Mouse (Mus musculus) forebrain, embryonic 10.5 days (tissue): ENCODE results near the gene Cask. TPM values are rescaled to one million over a fixed set of nuclear protein-coding genes. Genes with fewer than 3 reads are reported as not detected.
"Not testable (repeated sequence)": the region's sequence is repeated elsewhere in the genome, so short reads cannot be mapped to it uniquely, and the experiment has no call there.

Source experiments
- DNase-seq: peaks from one replicate; pipeline ENCODE4 v3.0.0-alpha.2; 2017; ENCODE audit warnings: low spot score; ENCODE audit errors: extremely low spot score
- H3K27ac ChIP-seq: fragments of 300-500 bp; sonication (generic); 2 replicates; pipeline ENCODE4 v1.5.1; 2016; ENCODE audit warnings: mild to moderate bottlenecking
- H3K27me3 ChIP-seq: fragments of 300-500 bp; sonication (generic); 2 replicates; pipeline ENCODE4 v1.6.1; 2016; ENCODE audit warnings: mild to moderate bottlenecking; ENCODE audit not compliant: poor library complexity, severe bottlenecking
- H3K36me3 ChIP-seq: fragments of 300-500 bp; sonication (generic); replicated peaks from 2 replicates; pipeline ENCODE4 v1.6.1; 2016; ENCODE audit warnings: mild to moderate bottlenecking, moderate library complexity
- H3K4me1 ChIP-seq: fragments of 300-500 bp; sonication (generic); 2 replicates; pipeline ENCODE4 v1.6.1; 2016
- H3K4me3 ChIP-seq: fragments of 300-500 bp; sonication (generic); 2 replicates; pipeline ENCODE4 v1.5.1; 2016; ENCODE audit warnings: mild to moderate bottlenecking, moderate library complexity
- H3K9me3 ChIP-seq: fragments of 300-500 bp; sonication (generic); 2 replicates; pipeline ENCODE4 v1.6.1; 2016; ENCODE audit warnings: mild to moderate bottlenecking, moderate library complexity
- WGBS: fragments of 180-500 bp; shearing (Covaris S2); methylation state at CpG from one replicate; pipeline ENCODE4 v1.1.7; 2016; 5-methylcytosine and 5-hydroxymethylcytosine counted together
- polyA plus RNA-seq: library from polyadenylated mRNA; unstranded; fragments of >200 nt; fragmentation: Nextera tagmentation; extraction: Ambion mirVana; gene quantifications from 2 replicates; pipeline ENCODE4 v1.2.1, GENCODE M21; 2016

Cask gene
- polyA plus RNA-seq, 1 experiment from 2014 or later: 12.3 TPM

DNA sequence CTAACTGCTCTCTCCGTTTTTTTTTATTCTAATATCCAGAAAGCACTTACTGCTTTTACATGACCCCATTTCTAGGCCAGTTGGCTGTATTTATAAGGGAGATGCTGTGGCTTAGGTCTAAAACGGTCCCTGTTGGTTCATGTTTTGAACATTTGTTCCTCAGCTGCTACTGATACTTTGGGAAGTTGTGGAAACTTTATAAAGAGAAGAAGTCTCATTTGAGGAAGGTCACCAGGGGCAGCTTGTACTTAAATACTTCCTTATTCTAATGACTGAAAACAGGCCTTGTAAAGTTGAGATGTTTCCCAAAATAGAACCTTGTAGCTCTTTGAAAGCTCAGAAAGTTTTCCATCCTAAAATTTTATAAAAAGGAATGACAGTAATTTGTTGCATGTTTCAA is 52.4 kb downstream of the Cask start:
- Histone ChIP-seq H3K9me3 (no peaks in the 10 kb centered on the region), H3K27ac (no peak overlapping the region), H3K36me3 (no peaks in the 10 kb centered on the region), H3K4me3 (no peak overlapping the region), H3K27me3 (no peaks in the 10 kb centered on the region), H3K4me1 (no peaks in the 10 kb centered on the region)
- DNase-seq: no peak
- 79% methylated on average over 2 of the region's 2 CpGs for WGBS

DNA sequence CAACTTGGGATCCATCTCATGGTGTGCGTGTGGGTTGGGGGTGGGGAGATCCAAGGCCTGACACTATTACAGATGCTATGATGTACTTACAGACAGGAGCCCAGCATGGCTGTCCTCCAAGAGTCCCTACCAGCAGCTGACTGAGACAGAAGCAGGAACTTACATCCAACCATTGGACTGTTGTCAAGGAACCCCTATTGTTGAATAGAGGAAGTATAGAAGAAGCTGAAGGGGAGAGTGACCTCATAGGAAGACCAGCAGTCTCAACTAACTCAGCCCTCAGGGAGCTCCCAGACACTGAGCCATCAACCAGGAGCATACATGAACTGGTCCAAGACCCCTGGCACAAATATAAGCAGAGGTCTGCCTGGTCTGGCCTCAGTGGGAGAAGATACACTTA is 85.5 kb downstream of the Cask start:
- Histone ChIP-seq H3K9me3 (no peaks in the 10 kb centered on the region), H3K27me3 (no peaks in the 10 kb centered on the region), H3K4me3 (no peak overlapping the region), H3K4me1 (no peaks in the 10 kb centered on the region), H3K36me3 (no peaks in the 10 kb centered on the region), H3K27ac (no peak overlapping the region)
- DNase-seq: no peak
- WGBS: 97% methylated on average over 1 of the region's 1 CpGs

DNA sequence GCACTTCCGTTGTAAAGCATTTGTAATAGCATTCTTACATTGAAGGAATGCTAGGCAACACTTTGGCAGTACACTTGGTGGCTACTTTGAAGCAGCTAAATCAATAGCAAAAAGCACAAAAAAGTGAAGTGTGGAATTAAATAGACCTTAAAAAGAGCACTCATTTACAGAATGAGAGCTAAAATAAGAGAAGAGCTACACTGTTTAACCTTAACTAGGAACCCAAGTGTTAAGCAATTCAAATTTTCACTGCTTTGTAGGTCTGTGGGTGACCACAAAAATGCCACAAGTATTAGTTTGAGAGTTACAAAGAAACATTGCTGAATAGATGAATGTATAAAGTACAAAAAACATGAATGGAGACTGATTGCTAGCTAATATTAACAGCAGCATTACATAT is 86.1 kb downstream of the Cask start:
- 95% methylated on average over 1 of the region's 1 CpGs for WGBS
- Histone ChIP-seq H3K27ac (no peak overlapping the region), H3K36me3 (no peaks in the 10 kb centered on the region), H3K4me1 (no peaks in the 10 kb centered on the region), H3K4me3 (no peak overlapping the region), H3K27me3 (no peaks in the 10 kb centered on the region), H3K9me3 (no peaks in the 10 kb centered on the region)
- no peak for DNase-seq

DNA sequence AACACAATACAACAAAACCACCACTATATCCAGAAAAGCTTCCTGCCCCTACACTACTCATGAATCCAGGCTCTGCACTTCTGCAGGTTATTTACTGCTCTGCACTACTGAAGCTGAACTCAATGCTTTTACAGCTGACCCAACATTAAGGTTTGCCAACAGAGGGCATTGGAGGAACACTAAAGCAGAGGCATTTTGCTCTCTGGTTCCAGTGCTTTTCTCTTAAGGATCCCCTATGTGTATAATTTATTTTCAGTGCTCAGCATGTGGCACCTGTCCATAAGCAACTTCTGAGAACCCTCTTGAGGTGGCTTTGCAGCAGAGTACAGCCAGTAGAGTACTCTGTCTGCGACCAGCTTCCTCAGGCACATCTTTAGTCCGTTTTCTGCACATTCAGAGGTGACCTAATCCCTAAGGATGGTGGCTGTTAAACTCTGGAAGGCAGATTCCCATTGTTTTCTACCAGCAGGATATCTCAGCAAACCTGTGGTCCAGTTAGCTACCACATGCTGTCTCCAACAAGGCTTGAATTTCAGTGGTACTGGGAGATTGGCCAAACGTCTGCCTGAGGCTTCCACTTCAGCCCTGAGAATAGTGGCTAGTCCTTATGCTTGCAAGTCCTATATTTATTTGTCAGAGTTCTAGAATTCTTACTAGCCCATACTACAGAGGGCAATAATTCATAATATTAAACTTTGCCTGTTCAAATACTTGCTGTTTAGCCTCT is 93.7 kb downstream of the Cask start:
- Histone ChIP-seq H3K4me3 (no peak overlapping the region), H3K27me3 (no peaks in the 10 kb centered on the region), H3K27ac (no peak overlapping the region), H3K4me1 (no peaks in the 10 kb centered on the region), H3K9me3 (no peaks in the 10 kb centered on the region), H3K36me3 (no peaks in the 10 kb centered on the region)
- no peak for DNase-seq
- 25% methylated on average over 3 of the region's 3 CpGs for WGBS

DNA sequence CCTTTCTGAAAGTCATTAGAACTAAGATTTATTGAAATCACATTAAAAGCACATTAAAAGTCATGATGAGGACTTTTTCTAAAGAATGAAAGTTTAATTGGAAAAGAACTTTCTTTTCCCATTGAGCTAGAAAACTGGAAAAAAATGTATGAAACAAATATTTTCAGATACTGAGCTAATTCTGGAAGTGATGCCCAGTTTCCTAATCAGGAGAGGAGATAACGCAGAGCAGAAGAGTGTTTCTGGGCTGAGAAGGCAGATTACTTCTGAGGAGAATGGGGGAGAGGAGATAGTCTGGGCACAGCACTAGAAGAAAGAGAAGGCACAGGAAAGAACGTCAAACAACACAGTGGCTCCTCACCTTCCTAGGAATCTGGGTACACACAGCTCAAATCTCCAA is 110.1 kb downstream of the Cask start:
- WGBS: 73% methylated on average over 2 of the region's 2 CpGs
- Histone ChIP-seq H3K27me3 (no peaks in the 10 kb centered on the region), H3K27ac (no peak overlapping the region)

DNA sequence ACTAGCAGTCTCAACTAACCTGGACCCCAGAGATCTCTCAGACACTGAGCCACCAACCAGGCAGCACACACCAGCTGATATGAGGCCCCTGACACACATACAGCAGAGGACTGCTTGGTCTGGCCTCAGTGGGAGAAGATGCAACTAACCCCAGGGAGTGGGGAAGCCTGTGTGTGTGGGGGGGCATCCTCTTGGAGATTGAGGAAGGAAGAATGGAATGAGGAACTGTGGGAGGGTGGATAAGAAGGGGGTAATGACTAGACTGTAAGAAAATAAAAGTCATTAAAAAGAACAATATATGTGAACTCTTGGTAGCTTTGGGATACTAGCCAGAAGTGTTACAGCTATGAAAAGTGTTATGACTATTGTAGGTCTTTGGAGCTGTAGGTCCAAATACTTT is 120.4 kb downstream of the Cask start:
- not testable (repeated sequence) for H3K4me1 ChIP-seq

More for the DNA sequence above, 110.1 kb downstream of the Cask start:
- Histone ChIP-seq H3K36me3 (no peaks in the 10 kb centered on the region), H3K9me3 (no peaks in the 10 kb centered on the region), H3K4me3 (no peak overlapping the region), H3K4me1 (no peaks in the 10 kb centered on the region; the same call in 1 of the 2 replicates)
- DNase-seq: no peak

DNA sequence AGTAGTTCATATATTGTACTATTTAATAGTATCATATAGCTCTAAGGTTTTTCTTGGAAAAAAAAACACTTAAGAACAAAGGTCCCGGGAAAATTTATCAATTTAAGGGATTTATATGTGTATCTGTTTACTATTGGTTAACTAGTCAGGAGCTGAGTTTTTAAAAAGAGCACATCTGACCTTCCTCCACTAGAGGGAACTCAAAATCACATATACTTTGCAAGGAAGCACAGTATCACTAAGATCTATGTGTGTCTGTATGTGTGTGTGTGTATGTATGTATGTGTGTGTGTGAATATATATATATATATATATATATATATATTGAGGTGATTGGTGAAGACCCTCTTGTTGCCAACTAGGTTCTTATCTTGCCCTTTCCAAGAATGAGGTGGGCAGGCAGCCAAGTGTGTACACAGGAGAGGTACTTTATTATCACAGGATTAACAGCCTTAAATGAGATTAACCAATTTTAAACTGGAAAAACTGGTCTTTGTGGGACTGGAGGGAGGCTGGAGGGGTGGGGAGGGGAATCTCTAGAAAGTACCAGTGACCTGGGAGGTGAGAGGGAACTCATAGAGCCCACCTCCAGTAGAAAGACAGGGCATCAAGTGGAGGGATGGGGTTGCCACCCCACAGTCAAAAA is 121.2 kb downstream of the Cask start:
- Histone ChIP-seq H3K36me3 (no peaks in the 10 kb centered on the region), H3K27me3 (no peaks in the 10 kb centered on the region), H3K9me3 (no peaks in the 10 kb centered on the region), H3K4me1 (no peaks in the 10 kb centered on the region), H3K27ac (no peak overlapping the region), H3K4me3 (no peak overlapping the region)
- 81% methylated on average over 1 of the region's 1 CpGs for WGBS
- DNase-seq: no peak

More for the DNA sequence above, 120.4 kb downstream of the Cask start:
- H3K4me3 ChIP-seq, H3K36me3 ChIP-seq, H3K27me3 ChIP-seq, DNase-seq, H3K27ac ChIP-seq, H3K9me3 ChIP-seq: not testable (repeated sequence)

DNA sequence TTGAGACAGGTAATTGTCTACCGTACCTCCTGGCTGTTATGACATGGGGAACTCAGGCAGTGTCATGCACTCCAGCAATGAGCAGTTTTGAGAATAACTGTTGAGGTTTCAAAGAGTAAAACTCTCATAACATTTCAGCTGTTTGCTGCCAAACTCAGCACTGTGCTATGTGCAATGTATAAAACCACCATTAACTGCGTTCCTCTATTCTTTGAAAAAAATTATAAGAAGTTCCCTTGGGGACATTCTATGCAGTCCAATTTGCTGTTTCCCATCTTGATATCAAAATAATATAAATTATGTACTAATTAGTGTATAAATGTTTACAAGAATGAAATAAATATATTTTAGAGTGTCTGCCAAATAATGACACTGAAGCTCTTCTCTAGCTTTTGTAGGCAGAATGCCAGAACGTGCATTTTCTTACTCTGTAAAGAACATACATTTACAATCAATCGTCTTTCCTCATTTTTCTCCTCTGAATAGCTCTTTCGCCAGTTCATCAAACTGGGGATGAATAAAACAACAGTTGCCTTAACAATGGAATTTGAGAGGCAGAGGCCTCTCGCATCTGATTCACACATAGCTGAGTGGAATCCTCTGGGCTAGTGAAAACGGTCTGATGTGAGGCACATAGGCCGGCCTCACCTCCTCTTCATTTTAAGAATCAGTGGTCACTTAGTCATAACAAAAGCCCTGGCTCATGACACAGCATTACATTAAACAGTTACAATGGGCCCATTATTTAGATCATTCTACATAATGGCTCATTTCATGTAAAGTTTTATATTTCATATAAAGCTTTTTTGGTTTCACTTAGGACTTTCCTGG is 125.4 kb downstream of the Cask start:
- Histone ChIP-seq H3K4me1 (no peaks in the 10 kb centered on the region), H3K9me3 (no peaks in the 10 kb centered on the region), H3K36me3 (no peaks in the 10 kb centered on the region), H3K27me3 (no peaks in the 10 kb centered on the region), H3K4me3 (no peak overlapping the region), H3K27ac (no peak overlapping the region)
- DNase-seq: no peak
- 85% methylated on average over 8 of the region's 8 CpGs for WGBS

DNA sequence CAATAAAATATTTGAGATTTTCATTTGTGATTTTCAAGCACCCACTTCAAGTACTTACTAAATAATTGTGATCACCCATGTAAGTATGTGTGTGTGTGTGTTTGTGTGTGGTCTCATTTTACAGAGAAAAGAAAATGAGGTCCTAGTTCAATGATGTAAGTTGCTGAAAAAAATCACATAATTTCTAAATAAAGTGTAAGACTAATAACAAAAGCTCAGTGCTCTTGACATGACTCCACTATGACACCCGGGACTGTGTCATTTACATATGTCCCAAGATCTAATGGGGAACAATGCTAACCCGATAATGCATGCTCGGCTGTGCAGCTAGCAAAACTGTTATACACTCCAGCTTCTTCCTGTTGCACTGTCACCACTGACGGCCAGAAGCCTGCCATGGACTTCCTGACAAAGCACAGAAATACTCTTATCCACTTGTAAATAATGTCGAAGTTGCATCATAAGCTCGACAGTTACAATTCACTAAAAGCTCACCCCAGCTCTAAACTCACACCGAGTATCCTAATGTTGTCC is 130.8 kb downstream of the Cask start:
- Histone ChIP-seq H3K27me3 (no peaks in the 10 kb centered on the region), H3K9me3 (no peaks in the 10 kb centered on the region), H3K4me1 (no peaks in the 10 kb centered on the region), H3K4me3 (no peak overlapping the region), H3K27ac (no peak overlapping the region), H3K36me3 (no peaks in the 10 kb centered on the region)
- WGBS: 84% methylated on average over 7 of the region's 7 CpGs
- no peak for DNase-seq

DNA sequence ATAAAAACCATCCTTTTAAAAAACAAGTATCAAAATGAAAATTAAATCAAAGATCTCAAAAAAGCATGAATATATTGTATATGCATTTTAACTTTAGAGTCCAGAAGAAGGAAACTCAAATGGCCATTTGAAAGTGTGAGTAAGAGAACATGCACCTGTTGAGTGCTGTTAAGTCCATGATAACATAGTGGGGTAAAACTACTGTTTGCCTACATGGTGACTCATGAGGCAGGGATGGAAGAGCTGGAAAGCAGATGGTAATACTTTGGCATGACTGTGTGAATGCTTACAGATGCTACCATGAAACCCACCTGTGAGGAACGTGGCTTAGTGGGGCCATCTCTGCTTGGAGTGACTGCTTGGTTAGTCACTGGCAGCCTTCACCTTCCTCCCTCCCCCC is 132.9 kb downstream of the Cask start:
- peaks cover 1% of the 10 kb centered on the region; the same call in 1 of the 2 replicates for H3K36me3 ChIP-seq
- no peaks in the 10 kb centered on the region for H3K27me3 ChIP-seq
- no peak overlapping the region for H3K4me3 ChIP-seq
- no peaks in the 10 kb centered on the region for H3K9me3 ChIP-seq
- no peak for DNase-seq
- no peaks in the 10 kb centered on the region for H3K4me1 ChIP-seq
- no peak overlapping the region for H3K27ac ChIP-seq
- 69% methylated on average over 1 of the region's 1 CpGs for whole genome bisulfite sequencing

DNA sequence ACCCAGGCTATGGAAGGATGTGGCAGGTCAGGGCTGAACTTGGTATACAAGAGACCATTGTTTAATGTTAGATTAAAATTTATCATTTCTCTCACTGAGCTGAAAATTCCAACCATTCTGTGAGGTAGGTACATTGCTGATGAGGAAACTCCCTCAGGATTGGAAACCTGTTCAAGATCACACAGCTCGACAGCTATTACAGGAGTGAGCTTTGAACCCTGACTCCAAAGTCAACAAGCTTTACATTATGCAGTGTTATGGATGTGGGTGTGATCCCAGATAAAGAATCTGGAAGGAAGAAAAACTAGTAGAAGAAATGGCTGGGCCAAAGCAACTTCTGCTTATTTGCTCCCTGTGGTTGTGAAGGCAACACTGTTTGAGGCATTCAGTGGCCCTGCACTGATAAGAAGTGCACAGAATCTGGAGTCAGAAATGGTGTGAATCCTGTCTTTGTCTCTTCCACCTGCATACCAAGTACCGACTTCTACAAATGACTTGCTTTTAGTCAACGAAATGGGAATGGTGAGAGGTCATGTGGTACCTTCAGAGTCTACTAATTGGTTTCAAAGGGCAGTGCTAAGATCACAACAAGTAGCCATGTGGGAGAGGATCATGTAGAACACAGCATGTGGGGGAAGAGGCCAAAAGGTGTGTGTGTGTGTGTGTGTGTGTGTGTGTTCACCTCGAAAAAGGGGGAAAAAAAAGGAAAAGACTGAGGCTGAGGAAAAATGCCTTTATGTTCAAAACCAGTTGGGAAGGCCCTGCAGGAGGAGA is 134.2 kb downstream of the Cask start:
- no peak overlapping the region for H3K4me3 ChIP-seq
- no peak overlapping the region for H3K27ac ChIP-seq
- H3K36me3 ChIP-seq: peaks cover 6% of the 10 kb centered on the region; the same call in 1 of the 2 replicates
- no peaks in the 10 kb centered on the region for H3K27me3 ChIP-seq
- 88% methylated on average over 4 of the region's 4 CpGs for WGBS
- DNase-seq: no peak
- no peaks in the 10 kb centered on the region for H3K4me1 ChIP-seq
- no peaks in the 10 kb centered on the region for H3K9me3 ChIP-seq

DNA sequence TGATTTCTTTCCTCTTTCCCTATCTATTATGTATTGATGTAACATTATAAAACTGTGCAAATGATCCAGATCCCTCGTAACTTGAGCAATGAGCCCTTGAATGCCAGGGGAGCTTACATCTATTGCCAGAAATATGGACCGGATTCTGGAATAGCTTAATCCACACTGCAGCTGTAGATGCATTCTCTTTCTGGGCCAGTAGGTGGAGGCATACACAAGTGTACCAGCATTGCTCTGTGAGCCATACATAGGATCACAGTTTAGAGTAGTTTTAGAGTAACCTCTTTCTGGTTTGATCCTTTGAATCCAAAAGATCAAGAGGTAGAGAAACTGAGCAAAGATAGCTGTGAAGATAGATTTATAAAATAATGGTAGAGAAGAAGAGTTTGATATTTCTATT is 141.0 kb downstream of the Cask start:
- Histone ChIP-seq H3K4me1 (no peaks in the 10 kb centered on the region), H3K27ac (no peak overlapping the region), H3K4me3 (no peak overlapping the region), H3K36me3 (peaks cover 6% of the 10 kb centered on the region; the same call in 1 of the 2 replicates), H3K9me3 (no peaks in the 10 kb centered on the region), H3K27me3 (no peaks in the 10 kb centered on the region)
- WGBS: 52% methylated on average over 2 of the region's 2 CpGs
- DNase-seq: no peak
